Mouse (Mus musculus) testis, postnatal 10 days (tissue): ENCODE data around the gene Rnf7.
A peak's percentile ranks its signal among the peaks of the same experiment; 100 is the strongest.
"Not testable (repeated sequence)": the region's sequence is repeated elsewhere in the genome, so short reads cannot be mapped to it uniquely, and the experiment has no call there.

Source experiments
- DNase-seq: peaks from one replicate; pipeline ENCODE4 v3.0.0; 2021; ENCODE audit warnings: low spot score

Rnf7 gene

GRCm38 (mm10) chr9:96478071-96478888 is at the start of gene Rnf7:
Gene Rnf7, minus strand, starts transcription at chr9:96478675.
- peak; percentile 100 for DNase-seq

- no peak for DNase-seq
These were observed 47.5 kb upstream of the Rnf7 start for GRCm38 (mm10) chr9:96526011-96526410.

- no peak for DNase-seq
These were observed 46.6 kb upstream of the Rnf7 start, which contains the start of gene Gm28729 for GRCm38 (mm10) chr9:96524972-96525506. Gene Gm28729, minus strand, starts transcription at chr9:96525264.

- no peak for DNase-seq
These were observed 44.7 kb upstream of the Rnf7 start for GRCm38 (mm10) chr9:96523148-96523547.

GRCm38 (mm10) chr9:96521574-96521973 is 43.1 kb upstream of the Rnf7 start:
- DNase-seq, result not testable (repeated sequence)

- DNase-seq, result no peak
These were observed 39.0 kb upstream of the Rnf7 start for GRCm38 (mm10) chr9:96517429-96517828.

- DNase-seq, result no peak
These were observed 38.3 kb upstream of the Rnf7 start for GRCm38 (mm10) chr9:96516806-96517205.

GRCm38 (mm10) chr9:96515737-96516136 is 37.3 kb upstream of the Rnf7 start:
- no peak for DNase-seq

GRCm38 (mm10) chr9:96514278-96514677 is 35.8 kb upstream of the Rnf7 start:
- DNase-seq, result no peak

- peak; percentile 50 for DNase-seq
These were observed 27.6 kb upstream of the Rnf7 start for GRCm38 (mm10) chr9:96506011-96506498.

GRCm38 (mm10) chr9:96505156-96505555 is 26.7 kb upstream of the Rnf7 start:
- no peak for DNase-seq

GRCm38 (mm10) chr9:96504116-96504895 is 25.8 kb upstream of the Rnf7 start:
- no peak for DNase-seq

- DNase-seq, result no peak
These were observed 24.6 kb upstream of the Rnf7 start for GRCm38 (mm10) chr9:96502856-96503610.

GRCm38 (mm10) chr9:96501217-96501616 is 22.7 kb upstream of the Rnf7 start:
- no peak for DNase-seq

- DNase-seq, result no peak
These were observed 14.7 kb upstream of the Rnf7 start for GRCm38 (mm10) chr9:96493212-96493611.

- peak; percentile 78 for DNase-seq
These were observed 13.3 kb upstream of the Rnf7 start for GRCm38 (mm10) chr9:96491810-96492209.

- DNase-seq, result not testable (repeated sequence)
These were observed 9.4 kb upstream of the Rnf7 start for GRCm38 (mm10) chr9:96487869-96488268.

GRCm38 (mm10) chr9:96483648-96484047 is 5.2 kb upstream of the Rnf7 start:
- DNase-seq, result no peak

- no peak for DNase-seq
These were observed 4.6 kb upstream of the Rnf7 start for GRCm38 (mm10) chr9:96483028-96483427.

- no peak for DNase-seq
These were observed 6.1 kb downstream of the Rnf7 start for GRCm38 (mm10) chr9:96472356-96472755.

GRCm38 (mm10) chr9:96471681-96472080 is 6.8 kb downstream of the Rnf7 start:
- DNase-seq, result not testable (repeated sequence)
